Mouse (Mus musculus) gastrocnemius, postnatal 14 days (tissue): Measurements from ENCODE around the gene Grik4. TPM values are rescaled to one million over a fixed set of nuclear protein-coding genes. Genes with fewer than 3 reads are reported as not detected.

Experiments used
- DNase-seq: peaks from one replicate; pipeline ENCODE4 v3.0.0; 2021; ENCODE audit warnings: mixed read lengths
- intact Hi-C: fragments of 180-260 bp; cut with DNase I; formaldehyde crosslinking; loops from one replicate; pipeline ENCODE4 v1.15.1; 2025; ENCODE audit warnings: low total_unique reads
- microRNA-seq, 2 experiments: library from miRNA; unstranded; fragments of <30 nt; microRNA quantifications; one replicate each; pipeline ENCODE4 v1.2.0; 2021
- total RNA-seq, 2 experiments: library from RNA; stranded (reverse); gene quantifications; 2 replicates each; pipeline ENCODE4 v1.2.3; 2021

The Grik4 gene
- total RNA-seq, 2 experiments from 2014 or later: 0.33 to 0.35 TPM

DNA sequence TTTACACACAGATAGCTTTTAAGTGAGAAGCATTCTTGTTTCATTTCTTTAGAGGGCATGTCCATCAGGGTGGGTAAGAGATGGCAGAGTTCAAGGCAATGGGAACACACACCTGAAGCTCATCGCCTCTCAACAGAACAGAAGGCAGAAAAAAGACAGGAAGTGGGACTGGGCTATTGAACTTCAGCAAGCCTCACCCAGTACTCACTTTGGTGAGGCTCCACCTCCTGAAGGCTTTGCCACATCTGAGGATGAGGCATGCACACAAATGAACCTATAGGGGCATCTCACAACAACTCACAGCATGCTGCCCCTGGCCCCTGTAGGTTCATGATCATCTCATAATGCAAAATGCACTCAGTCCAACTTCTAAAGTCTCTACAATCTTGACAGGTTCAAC, 456.2 kb downstream of the Grik4 start:
- intact Hi-C loops: no loop called here
- no peak for DNase-seq

- DNase-seq: no peak
- intact Hi-C loops: no loop called here
Observed at GRCm38 (mm10) chr9:42486913-42487312, 457.4 kb downstream of the Grik4 start.

- no peak for DNase-seq
- intact Hi-C loops: no loop called here
Observed at GRCm38 (mm10) chr9:42484667-42485066, 459.6 kb downstream of the Grik4 start.

- DNase-seq: no peak
- intact Hi-C loops: no loop called here
Observed at GRCm38 (mm10) chr9:42482944-42483343, 461.3 kb downstream of the Grik4 start.

GRCm38 (mm10) chr9:42476166-42476565, 468.1 kb downstream of the Grik4 start:
- intact Hi-C loops: no loop called here
- DNase-seq: no peak

DNA sequence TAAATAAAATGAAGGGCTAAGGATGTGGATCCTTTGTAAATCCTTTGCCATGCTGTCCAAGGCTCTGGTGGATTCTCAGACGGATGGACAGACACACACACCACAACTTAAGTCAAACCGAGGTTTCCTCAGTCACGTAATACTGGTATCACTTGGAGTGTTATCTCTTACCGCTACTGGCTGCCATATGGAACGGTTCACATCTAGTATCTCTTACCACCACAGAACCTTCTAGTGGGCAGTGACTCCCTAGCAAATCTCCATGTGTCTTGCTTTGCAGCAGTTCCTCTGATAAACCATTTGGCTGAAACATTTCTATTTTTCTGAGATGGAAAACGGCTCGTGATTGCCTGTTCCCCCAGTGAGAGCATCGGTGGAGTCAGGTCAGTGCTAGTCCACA, 470.0 kb downstream of the Grik4 start:
- intact Hi-C loops: no loop called here
- DNase-seq: no peak

GRCm38 (mm10) chr9:42471921-42472747, 472.2 kb downstream of the Grik4 start:
- DNase-seq: peak; percentile 93
- intact Hi-C loops: no loop called here

DNA sequence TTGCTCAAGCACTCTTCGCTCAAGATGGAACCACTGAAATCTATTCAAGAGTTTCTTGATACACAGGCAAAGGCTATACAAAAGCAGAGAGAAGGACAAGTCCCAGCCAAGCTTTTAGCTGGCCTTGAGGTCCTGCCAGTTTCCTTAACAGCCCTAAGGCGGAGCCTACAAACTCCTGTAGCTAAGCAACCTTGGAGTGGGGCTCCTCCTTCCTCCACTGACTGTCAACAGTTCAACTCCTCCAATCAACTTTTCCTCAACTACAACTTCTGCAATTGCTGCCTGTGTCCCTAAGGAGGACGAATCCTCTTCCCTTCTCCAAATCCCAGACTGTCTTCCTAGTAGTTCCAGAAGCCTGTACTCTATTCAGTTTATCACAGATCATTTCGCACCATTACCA, 473.1 kb downstream of the Grik4 start:
- intact Hi-C loops: no loop called here
- DNase-seq: peak; percentile 42

DNA sequence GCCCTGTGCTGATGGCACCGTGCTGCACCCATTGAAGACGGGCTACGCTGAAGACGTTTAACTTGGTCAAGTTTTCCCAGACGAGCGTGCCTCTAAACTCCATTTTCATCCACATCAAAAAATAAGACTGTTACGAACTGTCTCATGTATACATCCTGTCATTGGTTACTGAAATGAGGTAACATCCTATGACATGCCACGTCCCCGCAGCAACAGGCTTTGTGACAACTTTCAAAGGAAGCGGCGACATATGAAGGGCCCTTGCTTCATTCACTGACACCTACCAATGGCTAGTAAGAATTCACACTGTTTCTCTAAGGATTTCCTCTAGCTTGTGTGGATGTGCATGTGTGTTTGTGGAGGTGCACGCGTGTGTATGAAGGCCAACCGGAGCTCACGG, 475.0 kb downstream of the Grik4 start:
- no peak for DNase-seq
- intact Hi-C loops: no loop called here

DNA sequence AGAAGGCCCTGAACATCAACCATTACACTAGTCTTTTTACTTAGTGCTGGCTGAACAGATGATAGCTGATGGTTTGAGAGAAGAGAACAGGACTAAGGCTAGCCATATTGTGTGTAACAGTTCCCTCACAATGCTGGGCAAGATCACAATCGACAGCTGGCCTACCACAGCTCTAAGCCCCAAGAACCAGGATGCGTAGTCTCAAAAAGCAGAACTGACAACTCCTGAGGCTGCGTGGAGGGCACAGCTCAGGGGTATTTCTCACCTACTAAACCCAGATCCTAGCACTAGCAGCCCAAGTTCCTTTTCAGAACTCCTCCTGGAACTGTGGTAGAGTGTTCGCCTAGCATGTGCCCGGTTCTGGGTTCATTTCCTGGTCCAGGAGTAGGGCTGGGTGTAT, 475.9 kb downstream of the Grik4 start:
- intact Hi-C loops: no loop called here
- no peak for DNase-seq

Small RNA genes within 50 kb of the gene (microRNA-seq; reads per million reads assigned to microRNA genes)
- gene Gm27509: 0 reads per million in 2 experiments

Other genes with a start within 250 kb of the Grik4 start
- gene Arhgef12, start 162.7 kb upstream of the Grik4 start, total RNA-seq: 10 to 100 TPM; 45.7 to 52.5 TPM
- gene Tmem136, start 172.1 kb upstream of the Grik4 start, total RNA-seq: 1 to 10 TPM; 1.2 TPM